Mouse (Mus musculus) 3T3-L1 (cell line): ENCODE results near the gene Scarb2.
A peak's percentile ranks its signal among the peaks of the same experiment; 100 is the strongest.
"Not testable (repeated sequence)": the region's sequence is repeated elsewhere in the genome, so short reads cannot be mapped to it uniquely, and the experiment has no call there.

Source experiments
- DNase-seq: peaks from one replicate; pipeline ENCODE4 v3.0.0-alpha.2; 2015; ENCODE audit warnings: low read depth, low spot score

Scarb2 gene

DNA sequence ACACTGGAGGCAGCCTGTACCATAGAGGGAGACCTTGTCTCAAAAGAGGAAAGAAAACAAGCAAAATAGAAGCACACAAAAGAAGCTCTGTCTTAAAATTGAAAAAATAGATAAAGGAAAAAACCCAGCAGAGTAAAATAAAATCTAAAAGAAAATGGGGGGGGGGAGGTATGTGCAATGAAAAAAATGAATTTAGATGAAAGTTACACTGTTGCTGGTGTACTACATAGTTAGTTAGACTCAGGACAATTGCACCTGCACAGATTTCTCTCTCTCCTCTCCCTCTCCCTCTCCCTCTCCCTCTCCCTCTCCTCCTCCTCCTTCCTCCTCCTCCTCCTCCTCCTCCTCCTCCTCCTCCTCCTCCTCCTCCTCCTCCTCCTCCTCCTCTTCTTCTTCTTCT, at the start of gene Scarb2:
TSS of gene Scarb2 (minus strand) at position 101 of the 400 bp plus-strand sequence.
- no peak for DNase-seq

DNA sequence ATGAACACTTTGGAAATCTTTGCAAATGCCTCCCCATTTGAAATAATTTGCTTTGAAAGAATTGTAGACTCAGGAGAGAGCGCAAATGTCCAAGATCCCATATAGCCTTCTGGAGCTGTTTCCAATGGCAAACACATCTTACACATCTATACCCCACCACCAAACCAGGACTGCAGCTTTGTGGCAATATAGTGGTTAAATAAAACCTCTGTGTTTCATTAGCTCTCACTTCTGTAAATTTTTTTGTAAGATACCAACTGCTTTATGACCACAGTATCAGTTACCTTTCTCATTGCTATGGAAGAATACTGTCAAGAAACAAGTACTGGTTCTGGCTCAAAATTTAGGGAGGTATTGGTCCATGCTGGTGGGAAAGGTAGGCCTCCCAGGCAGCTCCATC, 49.3 kb upstream of the Scarb2 start:
- no peak for DNase-seq

DNA sequence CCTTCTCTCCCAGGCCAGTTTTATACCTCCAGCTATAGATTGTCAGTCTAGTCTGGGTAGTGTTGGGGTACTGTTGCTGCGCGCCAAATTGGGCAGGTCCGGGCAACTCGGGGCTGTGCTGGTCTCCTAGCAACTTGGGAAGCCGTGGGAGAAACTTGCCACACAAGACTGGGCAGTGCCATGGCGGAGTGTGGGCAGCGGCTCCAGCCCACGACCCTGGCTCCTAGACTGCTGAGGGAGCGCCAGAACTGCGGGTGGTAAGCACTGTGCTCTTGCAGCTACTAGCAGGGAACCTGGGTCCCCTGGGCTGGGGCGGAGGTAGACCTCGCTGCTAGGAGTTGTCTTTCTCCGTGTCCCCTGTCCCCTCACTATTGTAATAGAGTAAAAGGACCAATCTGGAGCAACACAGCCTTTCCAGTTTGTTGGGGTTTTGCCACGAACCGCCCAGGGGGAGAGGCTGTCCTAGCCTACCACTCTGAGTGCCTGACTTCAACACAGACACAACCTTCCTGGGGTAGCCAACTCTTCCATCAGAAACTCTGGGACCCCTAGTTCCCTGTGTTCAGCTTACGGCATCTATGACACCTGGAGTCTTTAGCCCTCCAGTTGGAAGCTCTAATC, 48.4 kb upstream of the Scarb2 start, which contains the start of gene Fam47e:
TSS of gene Fam47e (plus strand) at position 179 of the 621 bp plus-strand sequence.
- no peak for DNase-seq

DNA sequence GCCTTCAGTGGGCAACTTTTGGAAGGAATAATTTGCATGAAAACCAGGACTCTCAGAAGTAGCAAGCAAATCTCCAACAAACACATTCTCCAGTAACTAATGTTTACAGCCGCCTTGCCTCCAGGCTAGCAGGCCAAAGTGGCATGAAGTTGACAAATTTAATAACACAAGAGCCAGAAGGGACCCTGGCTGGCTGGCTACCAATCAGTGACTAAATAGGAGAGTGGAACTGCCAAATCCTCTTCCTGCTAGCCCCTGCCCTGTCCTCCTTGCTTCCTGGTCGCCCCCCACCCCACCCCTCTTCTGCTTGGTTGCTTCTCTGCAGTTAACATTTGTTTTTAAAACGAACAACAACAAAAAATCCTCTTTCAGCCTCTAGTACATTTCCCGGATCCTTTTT, 47.8 kb upstream of the Scarb2 start:
- DNase-seq: no peak

DNA sequence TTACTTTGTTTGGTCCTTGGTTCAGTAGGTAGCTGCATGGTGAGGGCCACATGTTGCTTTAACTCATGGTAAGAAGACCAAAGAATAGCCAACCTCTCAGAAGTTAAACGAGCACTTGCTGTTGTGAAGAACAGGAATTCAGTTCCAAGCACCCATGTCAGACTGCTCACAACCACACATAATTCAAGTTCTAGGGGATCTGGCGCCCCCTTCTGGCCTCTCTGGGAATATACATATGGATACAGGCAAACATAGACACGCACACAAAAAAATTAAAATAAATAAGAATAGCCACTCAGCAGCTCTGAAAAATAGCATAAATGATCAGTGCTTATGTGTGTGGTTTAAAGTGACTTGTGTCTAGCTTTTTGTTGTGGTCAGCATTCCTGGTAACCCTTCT, 47.3 kb upstream of the Scarb2 start:
- DNase-seq: peak; percentile 19

DNA sequence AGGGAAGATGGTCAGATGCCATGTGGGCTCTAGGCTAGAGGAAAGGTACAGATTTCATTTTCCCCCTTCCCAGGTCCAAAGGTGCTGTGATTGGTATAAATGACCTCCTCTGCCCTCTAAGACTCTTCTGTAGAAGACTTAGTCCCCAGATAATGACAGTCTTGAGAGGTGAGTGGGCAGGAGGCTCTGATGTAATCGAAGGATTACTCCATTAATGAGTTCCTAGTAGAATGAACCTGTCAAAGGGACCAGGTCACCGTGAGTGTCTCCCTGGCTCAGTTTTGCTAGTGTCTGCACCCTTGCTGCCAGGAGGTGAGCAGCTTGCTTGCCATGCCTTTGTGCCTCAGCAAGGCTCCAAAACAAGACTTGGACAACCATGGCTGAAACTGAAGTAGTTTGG, 46.0 kb upstream of the Scarb2 start:
- no peak for DNase-seq

DNA sequence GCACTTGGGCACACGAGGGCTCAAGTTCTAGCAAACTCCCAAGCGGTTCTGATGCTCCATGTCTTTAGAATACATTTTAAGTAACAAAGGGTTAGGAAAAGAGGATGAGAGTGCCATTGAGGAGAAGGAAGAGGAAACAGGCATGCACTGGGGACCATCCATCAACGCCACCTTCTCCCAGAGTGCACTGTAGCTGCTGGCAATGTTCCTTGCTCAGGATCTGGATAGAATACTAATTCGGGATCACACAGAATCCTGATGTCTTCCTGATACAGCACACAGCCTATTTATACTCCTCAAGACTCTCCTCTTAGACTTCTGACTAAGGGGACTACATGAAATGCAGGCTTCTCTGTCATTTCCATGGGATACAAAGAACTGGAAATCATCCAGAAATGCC, 33.1 kb upstream of the Scarb2 start:
- DNase-seq: no peak

DNA sequence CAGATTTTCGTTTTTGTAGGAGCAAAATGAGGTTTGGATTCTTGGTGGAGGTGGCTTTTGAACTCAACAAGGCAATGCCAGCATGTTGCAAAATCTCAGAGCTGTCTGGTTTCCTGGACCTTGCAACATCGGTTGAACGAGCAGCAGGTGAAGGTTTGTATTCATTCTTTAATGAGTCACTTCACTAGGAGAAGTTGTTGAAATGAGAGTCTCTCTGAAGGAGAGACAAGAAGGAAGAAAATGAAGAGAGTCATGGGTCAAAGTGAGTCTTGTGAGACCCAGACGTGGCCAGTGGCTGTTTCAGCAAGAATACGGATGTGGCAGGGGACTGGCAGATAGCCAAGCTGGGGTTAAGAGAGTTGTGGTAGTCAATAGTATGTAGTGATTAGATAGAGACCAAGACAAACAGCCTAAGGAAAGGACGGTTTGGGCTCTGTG, 18.2 kb upstream of the Scarb2 start:
- no peak for DNase-seq

DNA sequence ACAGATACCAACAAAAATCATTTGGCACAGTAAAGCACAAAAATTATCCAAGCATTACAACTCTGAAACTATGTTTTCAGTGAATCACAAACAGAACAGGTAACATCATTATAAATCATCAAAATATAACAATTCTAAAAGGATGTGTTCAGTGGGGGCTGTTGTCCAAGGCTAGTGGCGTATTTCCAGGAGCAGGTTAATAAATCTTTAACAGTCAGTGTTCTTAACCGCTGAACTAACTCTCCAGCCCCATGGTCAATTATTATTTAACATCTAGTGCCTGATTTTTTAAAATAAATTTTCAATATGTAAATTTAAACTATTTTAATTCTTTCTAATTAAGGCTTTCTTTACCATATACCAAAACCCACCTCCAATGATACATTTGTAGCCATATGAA, 14.5 kb upstream of the Scarb2 start:
- DNase-seq: not testable (repeated sequence)

DNA sequence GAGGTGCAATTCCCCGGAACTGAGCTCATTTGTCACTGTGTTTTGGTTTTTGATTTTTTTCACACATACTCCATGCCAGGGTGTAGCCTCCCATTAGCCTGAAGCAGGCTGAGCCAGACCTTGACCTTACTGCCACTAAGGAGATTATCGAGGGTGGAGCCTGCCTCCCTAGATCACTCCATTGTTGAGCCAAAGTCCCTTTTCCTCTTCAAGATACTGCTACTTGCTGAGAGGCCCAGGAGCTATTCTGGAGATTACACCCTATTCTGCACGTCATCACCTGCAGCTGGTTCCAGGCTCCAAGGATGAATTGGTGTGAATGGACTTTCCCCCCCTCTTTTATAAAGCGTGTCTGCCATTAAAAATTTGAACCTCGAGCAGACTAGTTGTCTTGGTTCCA, 5.4 kb upstream of the Scarb2 start:
- no peak for DNase-seq

DNA sequence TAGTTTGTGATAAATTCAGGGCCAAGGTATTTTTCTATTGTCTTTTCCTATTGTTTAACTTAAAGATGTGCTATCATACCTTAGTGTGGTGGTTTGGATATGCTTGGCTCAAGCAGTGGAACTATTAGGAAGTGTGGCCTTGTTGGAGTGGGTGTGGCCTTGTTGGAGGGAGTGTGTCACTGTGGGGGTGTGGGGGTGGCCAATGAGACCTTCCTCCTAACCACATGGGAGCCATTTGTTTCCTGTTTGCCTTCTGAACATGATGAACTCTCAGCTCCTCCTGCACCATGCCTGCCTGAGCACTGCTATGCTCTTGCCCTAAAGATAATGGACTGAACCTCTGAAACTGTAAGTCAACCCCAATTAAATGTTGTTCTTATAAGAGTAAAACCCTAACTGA, 4.6 kb upstream of the Scarb2 start:
- no peak for DNase-seq

DNA sequence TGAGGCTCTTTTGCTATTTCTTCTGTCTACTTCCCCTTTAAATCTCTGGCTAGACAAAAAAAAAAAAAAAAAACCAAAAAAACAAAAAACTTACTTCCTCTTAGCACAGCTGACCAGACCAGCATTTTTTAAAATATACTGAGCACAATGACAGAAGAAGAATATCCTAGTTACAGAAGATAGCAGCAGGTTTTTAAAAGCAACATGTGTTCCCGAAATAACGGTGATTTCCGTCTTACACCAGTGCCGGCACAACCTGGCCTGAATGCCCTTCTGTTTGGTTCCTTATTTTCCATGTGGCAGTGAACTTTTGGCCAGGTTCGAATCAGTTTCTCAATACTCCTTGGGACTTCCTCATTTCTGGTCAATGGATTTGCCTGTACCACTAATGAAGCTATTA, 2.2 kb upstream of the Scarb2 start:
- no peak for DNase-seq

DNA sequence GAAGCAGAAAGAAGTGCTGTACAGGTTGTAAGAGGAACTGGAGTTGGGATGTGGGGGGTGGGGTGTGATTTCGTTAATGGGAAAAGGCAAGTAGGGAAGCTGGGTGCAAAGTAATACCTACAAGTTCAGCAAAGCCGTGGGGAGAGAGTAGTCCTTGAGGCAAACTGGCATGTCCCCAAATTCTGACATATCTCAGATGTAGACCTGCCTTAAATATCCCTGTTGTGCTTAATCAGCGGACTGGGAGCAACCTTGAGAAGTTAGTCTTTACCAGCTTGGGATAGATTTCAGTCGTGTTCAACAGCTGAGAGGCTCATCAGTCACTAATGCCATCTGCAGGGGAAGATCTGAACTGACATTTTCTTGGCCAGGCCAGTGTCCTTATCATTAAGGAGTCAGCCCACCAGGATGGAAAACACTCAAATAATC, 318 bp downstream of the Scarb2 start:
- peak; percentile 55 for DNase-seq

DNA sequence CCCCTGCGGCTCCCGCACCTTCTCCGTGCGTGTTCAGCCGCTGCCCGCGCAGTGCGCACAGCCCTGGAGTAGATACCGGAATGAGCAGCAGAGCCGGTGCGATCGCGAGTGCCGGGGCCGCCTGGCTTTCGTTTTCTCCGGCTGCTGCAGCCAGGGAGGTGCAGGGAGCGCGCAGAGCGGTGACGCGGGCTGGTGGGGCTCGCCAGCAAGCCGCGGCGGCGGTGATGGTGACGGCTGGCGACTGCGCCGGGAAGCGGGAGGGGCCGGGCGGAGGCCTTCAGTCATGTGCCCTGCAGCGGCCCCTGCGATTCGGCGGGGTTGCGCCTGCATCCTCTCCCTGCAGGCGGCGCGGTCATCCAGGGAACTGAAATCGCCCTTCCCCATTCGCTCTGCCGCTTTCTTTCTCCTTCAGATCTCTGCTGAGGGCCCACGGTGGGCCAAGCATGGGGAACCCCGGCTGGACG, 1.2 kb downstream of the Scarb2 start:
- peak; percentile 92 for DNase-seq

DNA sequence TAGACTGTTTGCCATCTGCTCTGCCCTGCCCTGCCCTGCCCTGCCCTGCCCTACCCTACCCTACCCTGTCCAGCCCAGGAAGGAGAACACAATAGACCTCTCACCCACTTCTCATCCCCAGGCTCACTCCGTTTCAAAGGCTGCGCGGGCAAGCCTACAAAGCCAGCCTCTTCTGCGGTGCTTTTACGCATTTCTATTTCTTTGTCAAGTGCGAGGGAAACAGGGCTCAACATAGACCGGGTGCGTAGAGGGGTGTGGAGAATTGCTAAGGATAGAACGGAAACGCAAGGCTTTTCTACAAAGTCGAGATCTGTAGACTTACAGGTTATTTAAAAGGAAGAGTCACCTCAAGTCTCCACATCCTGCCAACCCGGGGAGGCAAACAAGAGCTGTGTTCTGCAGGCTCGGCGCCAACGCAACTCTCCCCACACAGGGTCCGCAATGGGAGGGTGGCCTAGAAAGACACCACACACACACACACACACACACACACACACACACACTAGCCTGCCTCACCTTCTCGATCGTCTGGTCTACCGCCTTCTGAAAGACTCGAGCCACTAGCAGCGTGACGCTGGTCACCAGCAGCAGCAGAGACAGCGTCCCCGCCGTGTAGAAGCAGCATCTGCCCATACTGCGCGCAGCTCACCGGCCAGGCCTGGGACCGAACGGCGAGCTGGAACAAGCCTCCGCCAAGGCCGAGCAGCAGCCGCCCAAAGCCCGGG, 1.8 kb downstream of the Scarb2 start:
- DNase-seq: peak; percentile 53

DNA sequence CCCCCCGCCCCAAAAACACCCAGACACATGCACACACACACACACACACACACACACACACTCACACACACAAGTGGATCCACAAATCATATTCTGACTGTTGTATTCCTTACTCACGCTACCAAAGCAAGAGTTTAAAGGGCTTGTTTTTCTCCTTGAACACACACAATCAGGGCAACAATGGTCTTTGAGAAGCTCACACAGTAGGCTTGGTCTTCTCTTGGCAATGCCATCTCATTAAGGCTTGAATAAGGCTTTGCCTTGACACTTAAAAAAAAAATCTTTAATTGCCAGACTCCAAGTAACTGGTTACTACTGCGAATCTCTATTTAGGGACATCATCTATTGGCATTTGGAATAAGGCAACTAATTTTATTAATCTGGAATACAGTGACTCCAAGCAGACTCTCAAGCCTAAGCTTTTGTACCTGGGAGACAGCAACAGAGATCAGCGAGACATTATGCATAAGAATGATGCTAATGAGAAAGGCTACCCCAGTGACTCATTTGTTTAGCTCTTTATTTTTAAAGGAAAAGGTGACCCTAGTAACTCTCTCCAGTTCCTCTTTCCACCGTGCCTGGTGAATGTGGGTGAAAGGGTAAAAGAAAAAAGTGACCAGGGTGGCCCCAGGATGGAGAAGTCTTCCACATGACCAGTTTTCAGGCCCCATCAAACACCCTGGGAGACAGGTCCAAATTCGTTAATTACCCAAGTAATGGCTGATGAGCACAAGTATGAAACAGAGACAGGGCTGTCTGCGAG, 2.6 kb downstream of the Scarb2 start:
- DNase-seq: peak; percentile 24

DNA sequence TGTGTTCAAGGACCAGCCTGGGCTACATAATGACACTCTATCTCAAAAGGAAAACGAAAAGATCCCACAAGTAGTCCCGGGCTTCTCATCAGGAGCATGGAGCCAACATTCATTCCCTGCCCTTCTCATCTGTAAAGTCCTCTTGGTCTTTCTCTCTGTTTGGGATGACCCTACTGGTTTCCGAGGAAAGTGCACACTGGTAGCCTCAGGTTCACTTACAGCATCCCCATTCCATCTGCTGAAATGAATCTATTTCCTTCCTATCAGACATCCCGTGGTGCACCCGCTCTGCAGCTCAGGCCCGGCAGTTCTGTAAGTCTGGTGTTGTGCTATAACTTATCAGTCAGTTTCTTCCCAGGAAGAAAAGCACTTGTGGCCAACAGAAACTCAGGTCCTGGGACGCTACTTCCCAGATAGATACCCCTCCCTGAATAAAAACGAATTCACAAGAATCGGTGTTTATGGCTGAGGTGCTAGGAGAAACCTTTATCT, 3.2 kb downstream of the Scarb2 start:
- DNase-seq: peak; percentile 28

DNA sequence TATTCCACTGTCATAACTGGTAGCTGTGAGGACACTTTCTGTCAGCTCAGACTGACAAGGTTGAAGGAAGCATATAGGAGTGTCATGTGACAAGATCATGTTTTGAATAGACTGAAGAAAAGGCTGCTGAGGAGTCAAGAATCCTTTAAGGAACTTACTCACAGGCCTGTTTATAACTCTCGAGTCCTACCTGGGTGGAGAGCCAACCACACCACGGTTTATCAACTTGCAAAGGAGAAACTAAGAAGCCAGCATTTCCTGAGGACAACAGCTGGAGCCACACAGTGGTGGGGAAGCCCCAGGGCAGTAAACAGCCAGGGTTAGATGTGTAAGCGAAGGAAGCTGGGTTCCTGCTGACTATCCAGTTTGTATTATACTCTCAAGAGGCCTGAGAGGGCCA, 7.3 kb downstream of the Scarb2 start:
- DNase-seq: no peak

DNA sequence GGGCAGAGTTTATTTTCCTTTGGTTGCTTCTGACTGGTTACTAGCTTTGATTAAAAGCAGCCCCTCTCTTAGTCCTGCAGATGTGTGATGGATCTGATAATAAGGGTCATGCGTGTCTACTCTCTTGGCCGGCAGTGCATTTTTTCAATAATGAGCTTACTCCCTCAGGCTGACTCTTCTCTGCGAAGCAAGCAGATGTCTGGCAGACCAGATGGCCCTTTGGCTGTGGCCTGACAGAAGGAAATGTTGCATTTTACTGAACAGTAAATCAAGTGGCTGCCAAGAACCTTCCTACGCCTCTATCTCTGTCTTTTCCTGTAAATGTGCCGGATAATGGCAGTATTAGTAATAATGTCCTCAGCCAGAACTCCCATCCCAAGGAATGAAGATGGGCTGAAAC, 8.0 kb downstream of the Scarb2 start:
- DNase-seq: no peak

DNA sequence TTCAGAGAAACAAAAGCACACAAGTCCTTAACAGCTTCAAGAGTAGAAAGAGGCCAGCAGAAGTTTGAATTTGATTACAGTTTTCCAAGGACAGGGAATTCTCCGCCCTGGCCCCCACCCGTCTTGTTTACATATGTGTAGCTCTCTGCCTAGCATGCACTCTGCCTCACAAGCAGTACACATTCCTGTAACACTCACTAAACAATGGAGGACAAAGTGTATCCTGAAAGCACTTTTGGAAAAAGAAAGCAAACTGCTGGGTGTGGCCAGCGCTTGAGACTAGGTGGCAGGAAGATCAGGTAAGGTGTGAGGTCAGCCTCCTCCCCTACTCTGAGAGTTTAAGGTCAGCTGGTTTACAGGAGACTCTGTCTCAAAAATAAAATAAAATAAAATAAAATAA, 8.4 kb downstream of the Scarb2 start:
- no peak for DNase-seq

DNA sequence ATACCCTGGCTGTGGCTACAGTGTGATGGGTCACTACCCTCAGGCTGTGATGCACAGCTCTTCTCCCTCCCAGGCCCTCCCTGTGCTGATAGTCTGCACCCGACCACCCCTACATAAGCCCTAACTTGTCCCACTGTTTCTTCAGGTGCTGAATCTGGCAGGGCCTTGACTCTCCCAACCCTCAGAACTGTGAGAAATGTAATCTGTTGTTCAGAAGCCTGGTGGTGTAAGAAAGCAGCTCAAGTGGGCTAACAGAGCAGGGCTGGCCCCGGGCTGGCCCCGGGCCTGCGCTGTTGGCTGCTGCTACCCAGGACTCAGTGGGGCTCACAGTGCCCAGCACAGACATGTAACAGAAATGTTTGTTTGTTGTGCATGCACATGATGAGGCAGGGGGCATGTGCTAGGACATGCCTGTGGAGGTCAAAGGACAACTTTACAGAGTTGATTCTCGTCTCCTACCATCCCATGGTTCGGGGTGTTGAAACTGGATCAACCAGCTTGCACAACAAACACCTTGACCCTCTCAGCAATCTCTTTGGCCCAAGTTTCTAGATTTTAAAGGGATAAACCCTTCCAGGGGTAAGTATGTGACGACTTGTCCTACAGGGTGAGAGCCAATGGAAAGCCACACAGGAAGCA, 10.7 kb downstream of the Scarb2 start:
- no peak for DNase-seq

DNA sequence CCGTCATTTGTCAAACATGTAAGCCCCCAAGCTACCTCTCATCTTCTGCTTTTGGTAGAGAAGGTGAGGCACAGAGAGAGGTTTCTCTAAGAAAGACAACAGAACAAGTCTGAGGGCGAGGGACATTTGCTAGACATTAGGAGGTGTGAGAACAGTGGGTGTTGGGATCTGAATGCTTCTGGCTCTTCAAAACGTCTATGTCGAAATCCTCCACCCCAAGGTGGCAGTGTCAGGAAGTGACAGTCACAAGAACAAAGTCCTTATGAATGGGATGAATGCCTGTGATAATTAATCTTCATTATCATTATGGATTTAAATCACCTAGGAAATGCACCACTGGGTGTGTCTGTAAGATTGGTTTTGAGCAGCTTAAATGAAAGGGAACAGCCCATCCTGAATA, 11.3 kb downstream of the Scarb2 start:
- no peak for DNase-seq
